Mouse (Mus musculus) central nervous system, embryonic 18 days (tissue): ENCODE data around the gene Marveld2. TPM values are rescaled to one million over a fixed set of nuclear protein-coding genes. Genes with fewer than 3 reads are reported as not detected.

Source experiments
- polyA plus RNA-seq: library from polyadenylated mRNA; depleted of rRNA; stranded (reverse); fragments of >200 nt; gene quantifications from 2 replicates; pipeline ENCODE4 v1.2.3, GENCODE M21; 2012; rRNA removed

The Marveld2 gene
- polyA plus RNA-seq, result 1.7 and 2.6 TPM in 2 replicates

DNA sequence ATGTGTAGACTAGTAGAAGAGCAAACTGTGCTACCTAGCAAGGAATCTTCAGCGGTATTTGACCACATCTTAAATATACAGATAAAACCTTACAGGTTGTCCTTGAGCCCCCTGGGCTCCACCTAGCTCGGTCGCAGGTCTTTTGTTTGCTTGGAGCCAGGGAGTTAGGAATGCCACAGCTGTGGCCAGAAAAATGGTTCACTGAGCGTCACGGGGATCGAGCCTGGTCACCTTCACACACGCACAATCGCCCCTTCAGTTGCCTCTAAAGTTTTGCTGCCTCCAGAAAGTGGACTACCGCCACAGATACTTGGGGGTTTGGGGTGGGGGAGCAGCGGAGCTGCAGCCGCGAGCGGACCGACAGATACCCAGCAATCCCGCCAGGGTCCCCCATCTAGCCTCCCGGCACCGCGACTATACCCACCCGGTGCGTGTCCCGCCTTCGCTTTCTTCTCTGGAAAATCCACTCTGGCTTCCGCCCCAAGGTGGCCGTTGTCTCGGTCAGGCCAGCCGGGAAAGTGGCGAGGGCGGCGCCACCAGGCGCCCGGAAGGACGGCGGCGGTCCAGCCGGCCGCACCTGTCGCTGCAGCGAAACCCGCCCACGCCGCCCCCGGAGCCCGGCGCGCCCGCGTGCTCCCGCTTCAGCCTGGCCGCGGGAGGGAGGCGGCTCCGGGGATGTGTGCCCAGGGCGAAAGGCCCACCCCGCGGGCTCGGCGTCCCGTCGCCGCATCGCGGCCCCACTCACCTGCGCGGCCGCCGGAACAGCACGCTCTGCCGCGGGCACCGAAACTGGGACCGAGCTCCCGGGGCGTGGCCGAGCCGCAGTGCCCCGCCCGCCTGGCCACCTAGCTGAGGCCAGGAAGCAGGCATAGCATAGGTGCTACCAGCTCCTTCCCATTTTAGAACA is at the start of gene Marveld2:
Gene Marveld2, minus strand, starts transcription at position 791 of the 907 bp plus-strand sequence.

DNA sequence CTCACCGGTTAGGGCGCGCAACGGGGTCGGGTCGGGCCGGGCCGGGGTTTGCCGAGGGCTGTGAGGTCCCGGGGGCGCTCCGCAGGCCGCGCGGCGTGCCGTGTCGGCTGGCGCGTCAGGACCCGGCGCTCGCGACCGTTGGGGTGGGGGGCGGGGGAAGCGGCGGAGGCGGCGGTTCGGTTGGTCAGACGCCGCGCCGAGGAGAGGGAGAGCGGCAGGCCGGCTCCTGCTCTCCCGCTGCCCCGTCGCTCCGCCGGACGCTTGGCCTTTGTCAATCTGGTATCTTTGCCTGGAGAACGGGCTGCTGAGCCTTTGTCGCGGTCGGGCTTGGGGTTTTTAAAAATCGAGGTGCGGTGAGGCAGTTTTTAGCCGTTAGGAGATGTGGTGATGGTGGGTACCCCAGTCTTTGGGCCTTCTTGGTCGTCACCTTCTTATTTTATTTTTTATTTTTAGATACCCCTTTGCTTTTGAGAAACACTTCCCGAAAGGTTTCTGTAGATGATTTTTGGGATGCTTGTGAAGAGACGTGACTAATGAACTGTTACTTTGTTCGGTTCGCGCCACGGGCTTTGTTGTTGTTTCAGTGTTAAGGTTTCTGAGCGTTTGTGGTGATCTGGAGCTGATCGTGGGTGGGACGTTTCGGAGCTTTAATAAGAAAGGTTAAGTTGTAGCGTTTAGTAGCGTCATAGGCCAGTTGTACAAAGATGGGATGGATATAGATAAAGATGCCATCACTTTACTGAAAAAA is 34.8 kb upstream of the Marveld2 start, which contains the start of gene Taf9:
Gene Taf9, plus strand, starts transcription at position 141 of the 748 bp plus-strand sequence.

DNA sequence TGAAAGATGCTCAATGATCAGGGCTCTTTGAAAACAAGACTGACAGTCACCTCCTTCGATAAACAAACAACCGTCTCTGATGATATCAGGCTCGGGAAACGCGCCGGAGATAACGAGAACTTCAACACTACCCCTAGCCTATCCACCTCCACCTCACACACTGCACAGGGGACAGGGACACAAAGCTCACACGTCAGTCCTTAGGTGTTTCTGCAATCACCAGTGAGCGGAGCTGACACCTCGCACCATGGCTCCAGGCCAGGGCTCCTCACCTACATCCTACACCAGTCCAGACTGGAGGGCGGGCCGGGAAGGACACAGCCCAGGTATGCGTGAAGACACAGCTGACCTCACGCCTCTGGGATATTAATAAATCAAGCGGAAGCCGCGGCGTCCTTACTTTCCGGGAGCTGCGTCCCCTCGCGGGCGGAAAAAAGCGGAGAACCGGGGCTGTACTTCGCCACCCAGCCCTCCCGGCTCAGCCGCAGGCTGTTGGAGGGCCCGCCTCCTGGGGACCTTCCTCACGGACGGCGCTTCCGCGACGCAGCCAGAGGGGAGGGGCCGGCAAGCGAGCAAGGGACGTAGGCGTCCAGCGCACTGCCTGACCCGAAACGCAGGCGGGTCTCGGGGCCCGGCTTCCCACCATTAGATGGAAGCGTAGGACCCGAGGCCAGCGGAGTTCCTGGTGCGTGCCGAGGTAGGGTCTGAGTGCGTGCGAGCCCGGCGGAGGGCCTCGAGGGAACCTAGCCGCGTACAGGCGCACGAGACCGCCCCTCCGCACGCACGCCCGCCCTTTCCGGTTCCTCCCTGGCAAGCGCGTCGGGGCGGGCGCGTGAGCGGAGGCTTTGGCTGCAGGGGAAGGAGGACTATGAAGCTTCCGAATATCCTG is 34.0 kb upstream of the Marveld2 start, which contains the start of the genes Ak6 and Rad17:
Gene Ak6, plus strand, starts transcription at position 430 of the 889 bp plus-strand sequence.
Gene Rad17, minus strand, starts transcription at position 502 of the 889 bp plus-strand sequence.

DNA sequence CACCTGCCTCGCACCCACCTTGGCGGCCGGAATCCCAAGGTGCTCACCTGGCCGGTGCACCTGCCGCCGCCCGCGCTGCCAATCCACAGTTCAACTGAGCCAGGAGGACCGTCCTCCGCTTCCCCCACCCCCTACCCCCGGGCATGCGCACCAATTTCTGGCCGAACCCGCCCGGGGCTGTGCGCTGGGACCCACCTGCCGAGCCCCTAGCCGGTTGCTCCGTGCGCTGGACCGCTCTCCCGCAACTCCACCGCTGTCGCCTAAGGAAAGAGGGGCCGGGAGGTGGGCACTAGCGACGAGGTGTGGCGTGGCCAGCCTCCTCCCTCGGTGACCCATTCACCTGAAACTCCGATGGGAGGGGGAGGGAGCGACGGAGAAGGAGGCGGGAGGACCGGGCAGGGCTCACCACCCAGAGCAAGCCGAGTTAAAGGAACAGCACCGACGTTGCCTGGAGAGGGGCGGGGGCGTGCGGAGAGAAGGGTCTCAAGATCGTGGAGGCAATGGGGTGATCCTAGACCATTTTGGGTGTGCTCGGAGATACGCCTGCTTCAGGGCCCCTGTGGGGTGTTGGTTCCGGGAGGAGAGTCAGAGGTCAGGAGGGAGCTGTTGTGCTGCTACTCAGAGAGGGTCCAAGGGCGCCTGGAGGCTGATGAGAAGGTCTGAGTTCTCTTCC is 64.3 kb downstream of the Marveld2 start, which contains the start of gene Ocln:
Gene Ocln, minus strand, starts transcription at position 350 of the 673 bp plus-strand sequence.

Other genes starting within 250 kb of the Marveld2 start
- 0.09 and 0.11 TPM in 2 replicates for gene Naip1, start 164.1 kb downstream of the Marveld2 start, polyA plus RNA-seq
- 75.2 and 75.9 TPM in 2 replicates for gene Gtf2h2, start 124.4 kb downstream of the Marveld2 start, polyA plus RNA-seq
- gene Ocln, start 64.3 kb downstream of the Marveld2 start, polyA plus RNA-seq, result 5.2 and 6.2 TPM in 2 replicates
- 260 and 268 TPM in 2 replicates for gene Ak6, start 34.0 kb upstream of the Marveld2 start, polyA plus RNA-seq
- 15.1 and 15.9 TPM in 2 replicates for gene Rad17, start 34.1 kb upstream of the Marveld2 start, polyA plus RNA-seq
- 26.5 and 27.3 TPM in 2 replicates for gene Taf9, start 34.6 kb upstream of the Marveld2 start, polyA plus RNA-seq
- 0.75 and 0.84 TPM in 2 replicates for gene Ccdc125, start 52.7 kb upstream of the Marveld2 start, polyA plus RNA-seq
- 24.3 and 27.6 TPM in 2 replicates for gene Cdk7, start 114.0 kb upstream of the Marveld2 start, polyA plus RNA-seq
- gene Mrps36, start 127.7 kb upstream of the Marveld2 start, polyA plus RNA-seq, result 77.6 and 80.6 TPM in 2 replicates
- gene Cenph, start 158.9 kb upstream of the Marveld2 start, polyA plus RNA-seq, result 5.6 and 6.2 TPM in 2 replicates
- gene Ccnb1, start 169.6 kb upstream of the Marveld2 start, polyA plus RNA-seq, result 25.8 and 28.5 TPM in 2 replicates
- gene Slc30a5, start 216.5 kb upstream of the Marveld2 start, polyA plus RNA-seq, result 38.6 and 40.0 TPM in 2 replicates